Mouse (Mus musculus) embryo, embryonic 11 days (tissue): ENCODE results near the gene Ptpn13.
A peak's percentile ranks its signal among the peaks of the same experiment; 100 is the strongest.

Source experiments
- DNase-seq: peaks from one replicate; pipeline ENCODE4 v3.0.0-alpha.2; 2015

Ptpn13 gene

DNA sequence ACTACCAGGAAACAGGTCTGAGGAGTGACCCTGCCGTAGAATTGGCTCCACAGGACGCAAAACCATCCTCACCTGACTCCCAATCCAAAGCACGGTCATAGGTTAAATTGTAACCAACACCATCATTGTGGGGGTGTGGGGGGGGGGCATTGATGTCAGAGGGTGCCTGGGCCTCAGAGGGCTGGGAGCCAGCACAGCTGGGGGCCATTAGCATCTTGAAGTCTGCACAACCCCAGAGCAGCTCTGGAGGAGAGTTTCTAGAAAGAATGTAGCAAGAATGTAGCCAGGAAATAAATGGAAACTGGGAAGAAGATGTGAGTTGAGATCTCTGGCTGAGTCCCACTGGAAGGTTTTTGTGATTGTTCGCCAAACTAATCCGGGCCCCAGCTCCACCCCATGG lies 173.9 kb downstream of the Ptpn13 start:
- DNase-seq = no peak

DNA sequence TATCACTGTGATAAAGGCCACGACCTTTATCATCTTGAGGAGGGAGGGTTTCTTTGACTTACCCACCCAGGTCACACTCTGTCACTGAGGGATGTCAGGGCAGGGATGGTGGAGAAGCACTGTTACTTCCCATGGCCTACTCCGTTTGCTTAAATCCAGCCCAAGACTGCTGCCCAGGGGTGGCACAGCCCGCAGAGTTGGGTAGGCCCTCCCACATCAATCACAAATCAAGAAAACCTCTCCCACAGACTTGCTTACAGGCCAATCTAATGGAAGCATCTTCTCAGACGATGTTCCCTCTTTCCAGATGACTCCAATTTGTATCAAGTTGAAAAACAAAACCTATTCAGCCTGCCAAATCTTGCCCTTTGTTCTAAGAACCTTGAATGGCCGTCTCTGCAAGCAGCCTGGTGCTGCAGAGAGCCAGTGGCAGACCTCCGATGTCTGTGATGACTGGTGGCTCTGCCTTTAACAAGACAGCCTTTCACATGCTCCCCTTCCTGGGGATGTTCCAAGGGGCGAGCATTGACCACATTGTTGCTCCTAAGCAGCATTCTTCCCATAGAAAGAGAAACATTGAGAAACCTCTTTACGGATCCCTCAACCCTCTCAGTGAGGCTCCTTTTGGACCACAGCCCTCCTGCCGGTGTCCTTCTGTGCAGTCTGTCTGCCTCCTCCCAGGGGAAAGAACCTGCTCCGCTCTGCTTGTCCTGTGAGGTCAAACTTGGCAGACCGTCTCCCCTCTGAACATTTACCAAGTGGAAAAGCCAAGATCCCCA lies 178.3 kb downstream of the Ptpn13 start:
- DNase-seq = peak; percentile 9

GRCm38 (mm10) chr5:103605707-103606106 lies 180.7 kb downstream of the Ptpn13 start:
- DNase-seq = no peak

- no peak for DNase-seq
Measured at GRCm38 (mm10) chr5:103610148-103610547, 185.2 kb downstream of the Ptpn13 start.

DNA sequence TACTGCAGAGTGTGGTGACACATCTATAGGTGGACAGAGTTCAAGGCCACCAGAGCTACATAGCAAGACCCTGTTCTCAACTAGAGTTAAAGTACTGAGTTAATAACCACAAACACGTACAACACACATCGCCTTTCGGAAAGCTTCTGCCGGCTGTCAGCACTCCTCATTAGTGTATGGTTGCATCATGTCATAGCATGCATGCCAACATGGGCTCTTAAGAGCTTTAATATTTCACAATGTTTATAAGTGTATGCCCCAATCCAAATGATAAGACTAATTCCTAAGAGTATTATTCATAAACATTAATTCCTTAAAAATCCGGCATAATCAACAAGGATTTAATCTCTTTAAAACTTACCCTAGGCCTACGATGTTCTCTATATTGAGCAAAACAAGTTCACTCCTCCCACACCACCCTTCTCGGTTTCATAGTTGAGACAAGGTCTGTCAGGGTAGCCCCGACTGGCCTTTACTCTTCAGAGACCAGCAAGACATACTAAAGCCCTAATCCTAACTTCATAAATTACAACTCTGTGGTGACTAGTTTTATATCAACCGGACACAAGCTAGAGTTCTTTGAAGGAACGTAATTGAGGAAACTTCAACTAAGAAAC lies 186.0 kb downstream of the Ptpn13 start:
- DNase-seq = no peak

GRCm38 (mm10) chr5:103612316-103612715 lies 187.3 kb downstream of the Ptpn13 start:
- DNase-seq = no peak

DNA sequence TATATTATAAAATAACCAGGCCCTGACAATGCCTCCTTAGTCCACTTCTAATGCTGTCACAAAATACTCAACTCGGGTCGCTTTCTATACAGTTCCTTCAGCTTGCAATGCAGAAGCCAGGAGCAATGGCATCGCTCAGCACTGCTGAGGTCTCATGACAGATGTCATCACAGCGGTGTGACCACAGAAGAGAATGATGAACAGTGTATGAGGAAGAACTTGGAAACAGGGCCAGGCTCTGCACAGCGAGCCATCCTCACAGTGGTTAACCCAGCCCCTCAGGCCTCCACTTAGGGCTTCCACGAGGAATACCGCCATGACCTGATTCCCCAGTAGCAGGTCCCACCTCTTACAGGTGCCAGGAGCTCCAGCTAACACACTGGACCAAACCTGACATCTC lies 189.4 kb downstream of the Ptpn13 start:
- no peak for DNase-seq

- DNase-seq = no peak
Measured at GRCm38 (mm10) chr5:103617191-103617590, 192.2 kb downstream of the Ptpn13 start.

DNA sequence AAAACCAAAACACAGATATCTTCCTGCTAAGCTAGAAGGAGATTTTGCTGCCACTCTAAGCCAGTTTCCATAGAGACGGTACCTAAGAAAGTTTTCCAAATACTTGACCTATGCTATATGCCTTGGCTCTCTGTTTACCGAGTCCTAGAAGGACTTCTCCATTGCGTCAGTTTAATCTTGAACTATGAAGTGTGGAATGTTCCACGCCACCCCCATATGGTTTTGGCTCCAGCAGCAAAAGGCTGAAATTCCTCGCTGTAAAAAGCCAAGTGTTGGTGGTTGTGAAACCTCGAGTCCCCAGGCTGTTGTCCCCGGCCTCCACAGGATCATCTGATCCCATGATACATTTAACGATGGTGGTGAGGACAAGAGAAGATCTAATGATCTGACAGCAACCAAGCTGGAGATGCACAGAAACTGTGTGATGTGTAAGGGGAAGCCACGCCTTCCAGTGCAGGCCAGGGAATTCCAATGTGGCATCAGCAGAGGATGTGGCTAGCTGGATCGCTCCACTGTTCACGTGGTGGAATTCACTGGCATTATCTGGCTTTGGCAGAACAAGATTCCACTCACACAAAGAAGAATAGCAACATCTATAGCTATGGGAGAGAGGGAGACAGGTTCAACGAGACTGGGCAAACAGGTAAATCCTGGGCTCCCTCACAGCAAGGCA lies 195.4 kb downstream of the Ptpn13 start:
- DNase-seq = no peak

DNA sequence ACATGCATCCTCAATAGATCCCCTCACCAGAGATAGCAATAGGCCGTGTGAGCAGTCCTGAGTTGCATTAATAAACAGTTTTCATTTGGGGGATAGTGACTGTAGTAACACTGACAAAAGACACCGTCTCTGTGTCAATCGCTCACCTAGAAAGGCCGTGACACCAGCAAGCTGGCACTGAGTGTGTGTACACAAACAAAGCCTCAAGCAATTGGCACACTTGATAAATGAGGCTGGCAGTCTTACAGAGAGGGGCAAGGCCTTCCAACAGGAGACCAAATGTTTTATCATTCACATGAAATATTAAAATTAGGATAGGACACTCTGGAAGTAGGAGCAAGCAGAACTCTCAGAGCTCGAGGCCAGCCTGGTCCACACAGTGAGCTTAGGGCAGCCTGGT lies 197.3 kb downstream of the Ptpn13 start:
- DNase-seq = no peak

GRCm38 (mm10) chr5:103624831-103625230 lies 199.8 kb downstream of the Ptpn13 start:
- no peak for DNase-seq

DNA sequence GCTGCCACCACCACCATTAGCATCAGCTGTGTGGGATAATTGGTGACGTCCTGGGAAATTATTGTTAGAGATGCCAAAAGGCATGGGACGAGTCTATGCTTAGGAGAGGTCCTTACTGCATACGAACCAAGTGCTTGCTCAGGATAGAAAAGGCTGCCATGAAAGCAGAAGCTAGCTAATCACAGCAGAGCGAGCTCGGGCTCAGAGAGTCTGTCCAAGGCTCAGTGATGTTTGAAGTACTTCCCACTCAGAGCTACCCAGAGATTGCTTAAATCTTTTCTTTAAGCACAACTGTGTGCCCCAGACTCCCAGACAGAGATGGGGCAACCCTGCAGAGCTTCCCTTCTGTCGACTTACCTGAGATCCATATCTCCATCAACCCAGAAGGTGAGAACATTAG lies 203.5 kb downstream of the Ptpn13 start:
- no peak for DNase-seq

DNA sequence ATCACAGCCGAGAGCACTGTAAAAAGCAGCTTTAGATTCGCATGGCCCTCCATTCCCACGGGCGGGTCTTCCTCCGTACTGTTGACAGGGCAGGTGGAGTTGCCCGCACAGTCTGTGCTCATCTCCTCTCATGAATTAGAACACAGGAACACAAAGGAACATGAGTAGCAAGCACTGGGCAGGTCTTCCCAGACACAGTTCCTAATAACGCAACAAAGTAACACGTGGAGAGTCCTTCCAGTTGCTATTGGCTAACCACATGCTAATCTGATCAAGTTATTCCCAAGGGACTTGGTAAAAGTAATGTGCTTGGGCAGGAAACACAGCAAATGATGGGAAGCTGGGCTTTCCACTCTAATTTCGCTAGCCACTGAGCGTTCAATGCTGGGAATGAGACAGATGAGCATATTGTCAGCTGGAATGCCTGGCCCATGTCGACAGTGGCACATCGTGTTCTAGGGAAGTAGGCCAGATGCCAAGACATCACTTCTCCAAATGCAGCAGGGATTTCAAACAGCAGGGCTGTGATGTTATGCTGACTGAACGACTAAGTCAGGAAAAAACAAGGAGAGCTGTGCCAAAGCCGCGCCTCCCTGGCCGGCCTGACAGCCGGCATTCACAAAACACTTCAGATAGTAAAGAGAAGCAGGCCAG lies 204.2 kb downstream of the Ptpn13 start, which contains the start of gene Slc10a6:
Gene Slc10a6, minus strand, starts transcription at position 293 of the 654 bp plus-strand sequence.
- no peak for DNase-seq

GRCm38 (mm10) chr5:103629854-103630580 lies 205.0 kb downstream of the Ptpn13 start:
- no peak for DNase-seq

GRCm38 (mm10) chr5:103637162-103637561 lies 212.2 kb downstream of the Ptpn13 start:
- DNase-seq = no peak

- no peak for DNase-seq
Measured at GRCm38 (mm10) chr5:103644167-103644566, 219.2 kb downstream of the Ptpn13 start.

GRCm38 (mm10) chr5:103647320-103647719 lies 222.3 kb downstream of the Ptpn13 start:
- no peak for DNase-seq
